Mouse (Mus musculus) retina, embryonic 14.5 days (tissue): ENCODE measurements at regions not wholly inside any gene's neighbourhood (a gene's known extent, or its start where the extent isn't known, plus 50 kb on each side); places are given as distances from the start of the nearest gene placed in this dataset.
"Not testable (repeated sequence)": the region's sequence is repeated elsewhere in the genome, so short reads cannot be mapped to it uniquely, and the experiment has no call there.

ENCODE experiments used
- DNase-seq: peaks from one replicate; pipeline ENCODE4 v3.0.0-alpha.2; 2015; ENCODE audit warnings: low spot score

- no peak for DNase-seq
Observed at GRCm38 (mm10) chrX:12296264-12297053, 136.3 kb upstream of the Bcor start.

- no peak for DNase-seq
Observed at GRCm38 (mm10) chrX:12298609-12299008, 138.5 kb upstream of the Bcor start.

GRCm38 (mm10) chrX:12299236-12299635, 139.1 kb upstream of the Bcor start:
- no peak for DNase-seq

GRCm38 (mm10) chrX:12304678-12305077, 144.5 kb upstream of the Bcor start:
- no peak for DNase-seq

- no peak for DNase-seq
Observed at GRCm38 (mm10) chrX:12306940-12307339, 146.8 kb upstream of the Bcor start.

GRCm38 (mm10) chrX:12312534-12312933, 152.4 kb upstream of the Bcor start:
- DNase-seq = no peak

- no peak for DNase-seq
Observed at GRCm38 (mm10) chrX:12315658-12316057, 155.5 kb upstream of the Bcor start.

- DNase-seq = not testable (repeated sequence)
Observed at GRCm38 (mm10) chrX:12317488-12317887, 157.3 kb upstream of the Bcor start.

GRCm38 (mm10) chrX:12318848-12319651, 158.9 kb upstream of the Bcor start:
- DNase-seq = no peak

GRCm38 (mm10) chrX:12322453-12322852, 162.3 kb upstream of the Bcor start:
- no peak for DNase-seq

- DNase-seq = no peak
Observed at GRCm38 (mm10) chrX:12323268-12323667, 163.1 kb upstream of the Bcor start.

- DNase-seq = no peak
Observed at GRCm38 (mm10) chrX:12323812-12324211, 163.7 kb upstream of the Bcor start.

GRCm38 (mm10) chrX:12327464-12327863, 167.3 kb upstream of the Bcor start:
- DNase-seq = no peak

GRCm38 (mm10) chrX:12340561-12340960, 180.4 kb upstream of the Bcor start:
- no peak for DNase-seq

GRCm38 (mm10) chrX:12341356-12341965, 181.3 kb upstream of the Bcor start:
- DNase-seq = no peak

GRCm38 (mm10) chrX:12344805-12345555, 184.8 kb upstream of the Bcor start:
- no peak for DNase-seq

- no peak for DNase-seq
Observed at GRCm38 (mm10) chrX:12346856-12347255, 186.7 kb upstream of the Bcor start.

GRCm38 (mm10) chrX:12348117-12348516, 188.0 kb upstream of the Bcor start:
- DNase-seq = peak; percentile 11

- no peak for DNase-seq
Observed at GRCm38 (mm10) chrX:12354875-12355274, 194.7 kb upstream of the Bcor start.

GRCm38 (mm10) chrX:12358026-12358425, 197.9 kb upstream of the Bcor start:
- no peak for DNase-seq

GRCm38 (mm10) chrX:12365582-12366323, 205.6 kb upstream of the Bcor start:
- no peak for DNase-seq
